Mouse (Mus musculus): ENCODE measurements around the gene Ctdsp2.

Gene Ctdsp2

DNA sequence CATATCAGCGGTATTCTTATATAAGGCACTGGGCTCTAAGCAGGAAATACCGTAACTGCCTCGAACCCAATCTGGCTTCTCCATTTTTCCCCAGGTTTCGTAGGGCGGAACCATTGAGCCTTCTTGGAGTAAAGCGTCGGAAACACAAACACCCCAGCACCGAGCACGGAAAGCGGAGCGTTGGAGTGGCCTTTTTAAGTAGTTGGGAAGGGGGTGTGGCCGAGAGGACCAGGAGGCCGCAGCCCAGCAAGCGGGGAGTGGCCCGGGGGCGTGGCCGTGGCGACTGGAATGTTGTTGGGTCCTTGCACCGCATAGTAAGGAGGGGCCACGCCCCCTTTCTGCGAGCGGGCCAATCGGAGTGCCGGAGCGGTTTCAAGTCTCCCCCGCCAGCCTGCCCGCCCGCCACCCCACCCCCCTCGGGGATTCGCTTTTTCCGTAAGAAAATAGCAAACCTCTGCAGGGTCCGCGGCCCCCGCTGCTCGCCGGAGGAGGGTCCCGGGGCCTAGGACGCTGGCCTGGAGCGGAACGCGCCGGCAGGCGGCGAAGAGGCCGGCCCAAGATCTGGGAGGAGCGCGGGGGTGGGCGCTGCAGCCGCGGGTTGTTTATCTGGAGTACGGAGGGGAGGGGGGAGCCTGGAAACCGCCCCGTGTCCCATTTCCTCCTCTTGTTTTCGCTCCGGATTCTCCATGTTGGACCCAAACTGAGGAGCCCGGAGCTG lies at the start of gene Ctdsp2:
Gene Ctdsp2 (plus strand): TSS at position 441 of the 718 bp plus-strand sequence.
- peak; percentile 80; the same call in 1 of the 2 replicates for TF ChIP-seq GATA4 (IDR thresholded peaks at IDR 0.05; ENCODE audit: insufficient replicate concordance, low read length)

DNA sequence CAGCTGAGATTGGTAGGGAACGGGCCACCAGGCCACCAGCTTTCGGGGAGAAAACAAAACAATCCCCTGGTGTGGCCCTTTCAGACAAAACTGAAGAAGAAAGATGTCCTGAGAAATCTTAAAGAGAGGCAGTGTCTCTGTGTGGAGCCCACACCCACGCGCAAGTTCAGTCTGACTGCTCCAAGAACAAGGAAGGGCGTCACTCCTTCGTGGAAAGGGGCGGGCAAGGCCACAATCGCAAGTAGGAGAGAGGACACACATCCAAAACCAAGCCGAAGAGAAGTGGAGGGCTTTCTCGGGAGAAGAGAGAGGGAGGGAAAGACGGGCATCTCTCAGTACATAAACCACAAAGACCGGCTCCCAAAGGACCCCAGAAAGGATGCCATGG lies 49.7 kb upstream of the Ctdsp2 start:
- TF ChIP-seq GATA4 (IDR thresholded peaks at IDR 0.05; ENCODE audit: insufficient replicate concordance, low read length), result no peak

DNA sequence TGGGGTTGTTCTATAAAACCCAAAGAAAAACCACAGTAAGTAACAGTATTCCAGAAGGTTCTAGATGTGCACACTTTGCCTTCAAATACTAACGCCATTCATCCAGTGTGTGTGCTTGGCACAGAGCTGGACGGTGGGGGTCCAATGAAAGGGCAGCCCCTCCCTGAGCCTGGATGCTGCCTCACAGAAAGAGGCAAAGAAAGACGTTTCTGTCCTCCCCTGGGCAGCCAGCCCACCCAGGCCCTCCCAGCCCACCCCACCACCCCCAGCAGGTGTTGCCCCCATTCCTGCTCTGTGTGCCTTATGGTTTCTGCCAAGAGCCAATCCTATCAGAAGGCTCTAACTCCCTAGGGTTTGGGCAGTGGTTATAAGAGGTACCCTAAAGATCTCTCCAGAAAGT lies 49.0 kb upstream of the Ctdsp2 start:
- TF ChIP-seq GATA4 (IDR thresholded peaks at IDR 0.05; ENCODE audit: insufficient replicate concordance, low read length), result no peak

- TF ChIP-seq GATA4 (IDR thresholded peaks at IDR 0.05; ENCODE audit: insufficient replicate concordance, low read length), result no peak
Measured at GRCm38 (mm10) chr10:126930270-126931121, 48.0 kb upstream of the Ctdsp2 start.

GRCm38 (mm10) chr10:126931123-126931759 lies 47.3 kb upstream of the Ctdsp2 start:
- TF ChIP-seq GATA4 (IDR thresholded peaks at IDR 0.05; ENCODE audit: insufficient replicate concordance, low read length), result no peak

DNA sequence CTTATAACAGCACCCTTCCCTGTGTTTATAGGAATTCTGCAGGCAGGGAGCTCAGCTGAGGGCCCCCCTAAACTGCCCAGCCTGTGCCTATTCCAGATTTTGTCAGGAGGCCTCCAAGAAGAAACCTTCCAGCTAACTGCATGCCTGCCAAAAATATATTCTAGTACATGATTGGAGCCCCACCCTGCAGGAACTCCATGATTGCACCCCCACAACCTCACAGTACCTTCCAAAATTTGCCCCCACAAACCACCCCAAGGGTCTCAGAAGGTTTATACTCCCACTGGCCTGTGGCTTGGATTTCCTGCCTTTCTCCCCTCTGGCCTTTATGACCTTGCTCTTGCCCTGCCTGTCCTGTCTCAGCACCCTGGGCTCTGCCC lies 46.8 kb upstream of the Ctdsp2 start:
- TF ChIP-seq GATA4 (IDR thresholded peaks at IDR 0.05; ENCODE audit: insufficient replicate concordance, low read length), result no peak

DNA sequence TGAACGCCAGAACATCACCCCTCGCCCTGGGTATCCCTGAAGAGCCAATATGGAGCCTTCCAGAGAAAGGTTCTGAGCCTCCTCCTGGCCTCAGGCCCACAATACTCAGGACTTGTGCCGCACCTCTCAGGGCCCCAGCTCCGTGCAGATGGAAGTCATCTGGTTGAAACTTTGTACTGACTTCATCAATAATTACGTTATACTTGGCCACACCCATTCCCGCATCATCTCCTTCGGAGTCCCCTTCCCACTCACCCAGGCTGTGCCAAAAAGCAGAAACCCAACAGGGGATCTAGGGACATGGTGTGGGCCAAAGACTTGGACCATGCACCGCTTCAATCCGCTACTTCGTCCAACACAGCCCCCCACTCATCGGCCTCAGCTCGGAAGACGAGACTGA lies 44.0 kb upstream of the Ctdsp2 start:
- TF ChIP-seq GATA4 (IDR thresholded peaks at IDR 0.05; ENCODE audit: insufficient replicate concordance, low read length), result no peak

DNA sequence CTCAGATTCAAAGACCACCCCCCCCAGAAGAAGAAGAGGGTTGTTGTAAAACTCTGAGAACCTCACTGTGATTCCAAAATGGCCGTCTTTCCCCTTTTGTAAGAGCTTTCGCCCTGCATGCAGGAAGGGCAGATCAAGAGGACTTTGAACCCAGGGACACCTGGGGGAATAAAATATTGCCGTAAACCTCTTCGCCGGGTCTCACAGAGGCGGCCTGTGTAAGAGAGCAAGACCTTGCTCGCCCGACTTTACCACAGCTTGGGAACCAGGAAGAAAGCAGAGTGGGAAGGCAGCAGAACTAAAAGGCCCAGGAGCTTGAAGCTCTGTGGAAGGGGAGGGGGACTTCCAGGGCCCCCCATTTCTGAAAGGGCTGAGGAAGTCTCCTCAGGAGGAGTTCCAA lies 43.4 kb upstream of the Ctdsp2 start:
- TF ChIP-seq GATA4 (IDR thresholded peaks at IDR 0.05; ENCODE audit: insufficient replicate concordance, low read length), result no peak

DNA sequence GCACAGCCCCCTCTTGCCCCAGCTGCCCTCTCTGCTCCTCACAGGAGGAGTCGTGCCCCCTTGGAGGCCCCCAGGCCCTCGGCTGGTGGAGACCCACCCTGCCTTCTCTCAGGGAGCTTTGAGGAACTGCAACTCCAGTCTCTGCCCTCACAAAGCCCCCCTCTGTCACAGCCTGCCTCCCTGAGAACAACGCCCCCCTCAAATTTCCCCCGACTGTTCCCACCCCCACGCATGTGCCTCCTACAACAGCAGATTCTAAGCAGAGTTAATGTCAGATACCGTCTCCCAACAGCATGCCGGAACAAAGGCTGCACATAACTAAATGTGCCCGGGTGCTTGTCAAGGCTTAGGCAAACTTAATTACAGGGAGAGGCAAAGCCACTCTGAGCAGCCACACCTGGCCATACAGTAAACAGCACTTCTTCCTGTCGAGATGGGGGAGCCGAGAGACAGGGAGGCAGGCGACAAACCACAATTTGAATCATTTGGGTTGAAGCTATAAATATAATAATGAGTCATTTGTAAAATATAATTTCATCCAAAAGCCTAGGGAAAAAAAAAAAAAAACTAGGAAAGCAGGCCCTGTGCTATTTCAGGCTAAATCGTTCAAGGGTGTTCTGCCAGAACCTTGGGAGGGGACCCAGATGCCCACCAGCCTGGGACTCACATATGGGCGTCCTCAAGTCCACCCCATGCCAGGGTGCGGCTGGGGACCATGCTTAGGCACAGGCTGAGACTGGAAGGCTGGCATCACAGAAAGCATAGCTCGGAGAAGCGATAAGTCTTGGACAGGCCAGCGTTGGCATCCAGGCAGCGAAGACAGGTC lies 42.7 kb upstream of the Ctdsp2 start:
- no peak for TF ChIP-seq GATA4 (IDR thresholded peaks at IDR 0.05; ENCODE audit: insufficient replicate concordance, low read length)

DNA sequence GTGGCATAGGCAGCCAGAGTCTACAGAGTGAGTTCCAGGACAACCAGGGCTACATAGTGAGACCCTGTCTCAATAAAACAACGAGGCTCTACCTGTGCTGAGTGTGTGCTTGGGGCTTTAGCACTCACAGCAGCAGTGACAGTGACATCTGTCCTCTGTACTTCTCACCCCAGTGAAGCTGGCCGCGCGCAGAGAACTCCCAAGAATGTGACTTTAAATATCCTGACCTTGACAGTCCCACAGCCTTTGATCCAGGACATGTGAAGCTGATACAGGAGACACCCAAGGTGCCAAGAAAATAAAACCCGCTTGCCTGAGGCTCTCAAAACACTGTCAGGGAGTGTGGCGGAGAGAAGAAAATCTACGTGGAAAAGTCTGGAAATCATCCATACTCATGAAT lies 37.6 kb upstream of the Ctdsp2 start:
- no peak for TF ChIP-seq GATA4 (IDR thresholded peaks at IDR 0.05; ENCODE audit: insufficient replicate concordance, low read length)

DNA sequence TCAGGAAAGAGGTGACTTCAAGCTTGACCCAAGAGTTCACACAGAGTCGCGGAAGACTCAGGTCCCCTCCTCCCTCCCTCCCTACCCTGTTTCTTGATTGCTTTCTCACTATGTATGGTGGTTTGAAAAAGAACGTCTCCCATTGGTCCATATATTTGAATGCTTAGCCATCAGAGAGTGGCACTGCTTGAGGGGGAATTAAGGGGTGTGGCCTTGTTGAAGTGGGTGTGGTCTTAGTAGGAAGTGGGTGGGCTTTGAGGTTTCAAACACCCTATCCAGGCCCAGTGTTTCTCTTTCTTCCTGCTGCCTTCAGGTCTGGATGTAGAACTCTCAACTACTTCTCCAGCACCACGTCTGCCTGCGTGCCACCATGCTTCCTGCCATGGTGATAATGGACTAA lies 33.0 kb upstream of the Ctdsp2 start:
- TF ChIP-seq GATA4 (IDR thresholded peaks at IDR 0.05; ENCODE audit: insufficient replicate concordance, low read length), result no peak

GRCm38 (mm10) chr10:126949824-126950223 lies 28.7 kb upstream of the Ctdsp2 start:
- no peak for TF ChIP-seq GATA4 (IDR thresholded peaks at IDR 0.05; ENCODE audit: insufficient replicate concordance, low read length)

GRCm38 (mm10) chr10:126950572-126950971 lies 27.9 kb upstream of the Ctdsp2 start:
- no peak for TF ChIP-seq GATA4 (IDR thresholded peaks at IDR 0.05; ENCODE audit: insufficient replicate concordance, low read length)

DNA sequence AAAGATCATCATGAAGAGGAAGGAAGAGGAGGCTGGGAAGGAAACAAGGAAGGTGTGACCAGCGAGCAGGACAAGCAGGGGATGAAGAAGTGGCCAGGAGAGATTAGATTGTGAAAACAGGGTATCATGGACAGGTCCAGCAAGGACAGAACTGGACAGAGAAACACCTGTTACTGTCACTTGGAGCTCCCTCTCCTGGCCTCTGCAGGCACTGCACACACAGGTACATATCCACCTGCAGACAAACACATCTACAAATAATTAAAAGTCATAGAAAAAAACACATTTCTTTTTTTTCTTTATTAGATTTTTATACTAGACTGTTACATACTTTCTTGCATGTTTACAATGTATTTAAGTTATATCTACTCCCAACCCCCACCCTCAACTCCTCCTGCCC lies 26.1 kb upstream of the Ctdsp2 start:
- no peak for TF ChIP-seq GATA4 (IDR thresholded peaks at IDR 0.05; ENCODE audit: insufficient replicate concordance, low read length)

- no peak for TF ChIP-seq GATA4 (IDR thresholded peaks at IDR 0.05; ENCODE audit: insufficient replicate concordance, low read length)
Measured at GRCm38 (mm10) chr10:126953029-126953471, 25.5 kb upstream of the Ctdsp2 start.

Measured in liver, adult (tissue).